Mouse (Mus musculus): ENCODE results near the gene Alyref. TPM values are rescaled to one million over a fixed set of nuclear protein-coding genes. Genes with fewer than 3 reads are reported as not detected.
A peak's percentile ranks its signal among the peaks of the same experiment; 100 is the strongest.

The Alyref gene
- polyA plus RNA-seq, 1 experiment: not detected

DNA sequence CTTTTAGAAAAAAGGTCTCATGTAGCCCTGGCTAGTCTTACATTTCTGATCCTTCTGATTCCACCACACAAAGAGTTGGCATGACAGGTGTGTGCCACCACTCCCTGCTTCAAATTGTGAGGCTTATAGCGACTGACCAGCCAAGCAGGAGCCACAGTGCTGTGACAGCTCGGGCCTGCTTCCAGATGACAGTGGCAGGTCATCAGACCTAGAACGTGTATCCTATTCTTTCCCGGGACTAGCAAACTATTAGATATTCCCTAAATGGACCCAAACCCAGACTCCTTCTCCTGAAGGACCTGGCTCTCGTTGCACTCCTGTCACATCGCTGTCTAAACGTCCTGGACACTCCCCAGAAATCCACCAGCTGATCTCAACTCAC lies 49.4 kb downstream of the Alyref start:
- Histone ChIP-seq H3K4me1 (ENCODE audit: control insufficient read depth, insufficient read depth, low read length) (peaks cover 22% of the 10 kb centered on the region), H3K4me3 (ENCODE audit: insufficient read depth, low read depth, low read length) (peak overlapping the region; percentile 86), H3K27ac (ENCODE audit: insufficient read depth, low read depth, low read length) (no peak overlapping the region)
- 11% methylated on average over 7 of the region's 7 CpGs for WGBS
- no peak for TF ChIP-seq CTCF (IDR thresholded peaks at IDR 0.05; ENCODE audit: insufficient read depth, low read depth, low read length)
- no peak for TF ChIP-seq POLR2A (IDR thresholded peaks at IDR 0.05; ENCODE audit: insufficient read depth, low read depth, low read length)

DNA sequence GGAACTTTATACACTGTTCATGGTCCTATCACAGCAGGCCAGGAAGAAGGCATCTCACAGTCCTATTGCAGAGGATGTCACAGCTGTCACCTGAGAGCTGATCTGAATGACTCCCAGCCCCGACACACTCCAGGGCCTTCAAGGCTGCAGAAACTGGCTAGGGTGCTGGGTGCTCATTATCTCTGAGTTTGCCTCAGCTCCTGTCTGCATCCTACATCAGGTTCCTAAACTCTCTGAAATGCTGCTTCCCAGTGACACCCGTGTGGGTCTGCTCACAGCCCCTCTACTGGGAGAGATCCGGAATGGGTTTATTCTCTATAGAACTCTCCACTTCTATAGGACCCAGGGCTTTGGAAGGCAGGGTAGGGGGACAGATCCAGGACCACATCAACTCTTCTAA lies 50.0 kb downstream of the Alyref start:
- Histone ChIP-seq H3K4me3 (ENCODE audit: insufficient read depth, low read depth, low read length) (no peak overlapping the region), H3K27ac (ENCODE audit: insufficient read depth, low read depth, low read length) (no peak overlapping the region), H3K4me1 (ENCODE audit: control insufficient read depth, insufficient read depth, low read length) (peaks cover 22% of the 10 kb centered on the region)
- WGBS: 64% methylated on average over 3 of the region's 3 CpGs
- TF ChIP-seq POLR2A (IDR thresholded peaks at IDR 0.05; ENCODE audit: insufficient read depth, low read depth, low read length): no peak
- TF ChIP-seq CTCF (IDR thresholded peaks at IDR 0.05; ENCODE audit: insufficient read depth, low read depth, low read length): no peak

DNA sequence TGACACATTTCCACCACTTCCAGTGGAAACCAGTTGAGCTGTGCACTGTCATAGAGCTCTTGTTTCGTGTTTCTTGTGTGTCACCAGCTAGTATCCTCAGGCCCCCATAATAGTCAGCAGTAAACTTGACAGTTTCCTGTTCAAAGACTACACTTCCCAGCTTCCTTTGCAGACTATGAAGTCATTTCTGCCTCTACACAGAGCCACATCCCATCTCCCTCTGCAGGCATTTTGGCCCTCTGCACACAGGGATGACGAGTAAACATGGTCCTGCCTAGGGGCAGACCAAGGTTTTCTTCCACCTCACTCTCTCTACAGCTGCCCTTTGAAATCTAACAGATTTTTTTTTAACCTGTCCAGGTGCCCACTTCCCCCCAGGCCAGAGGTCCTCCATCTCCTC lies 50.7 kb downstream of the Alyref start:
- Histone ChIP-seq H3K4me1 (ENCODE audit: control insufficient read depth, insufficient read depth, low read length) (peaks cover 22% of the 10 kb centered on the region), H3K27ac (ENCODE audit: insufficient read depth, low read depth, low read length) (no peak overlapping the region), H3K4me3 (ENCODE audit: insufficient read depth, low read depth, low read length) (no peak overlapping the region)
- WGBS: 45% methylated on average over 2 of the region's 2 CpGs
- TF ChIP-seq CTCF (IDR thresholded peaks at IDR 0.05; ENCODE audit: insufficient read depth, low read depth, low read length) (no peak), POLR2A (IDR thresholded peaks at IDR 0.05; ENCODE audit: insufficient read depth, low read depth, low read length) (no peak)

DNA sequence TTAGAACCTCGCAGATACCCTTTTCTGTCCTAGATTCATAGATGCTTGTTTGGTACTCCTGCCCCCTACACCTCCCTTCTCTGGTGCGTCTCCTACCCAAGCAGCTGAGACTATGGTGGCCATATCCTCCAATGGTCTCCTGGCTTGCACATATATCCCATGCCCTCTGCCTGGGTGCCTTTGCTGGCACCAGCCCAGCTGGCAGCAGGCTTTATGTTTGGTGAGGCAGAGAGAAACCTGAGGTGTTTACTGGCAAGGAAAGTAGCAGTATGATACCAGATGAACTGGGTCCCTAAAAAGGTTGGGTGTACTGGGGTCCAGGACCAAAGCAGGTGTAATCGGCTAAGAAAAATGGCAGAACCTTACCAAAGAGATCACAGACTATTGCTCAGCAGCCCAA lies 52.2 kb downstream of the Alyref start:
- 86% methylated on average over 3 of the region's 3 CpGs for WGBS
- no peak overlapping the region for H3K27ac ChIP-seq (ENCODE audit: insufficient read depth, low read depth, low read length)
- peaks cover 22% of the 10 kb centered on the region for H3K4me1 ChIP-seq (ENCODE audit: control insufficient read depth, insufficient read depth, low read length)
- TF ChIP-seq CTCF (IDR thresholded peaks at IDR 0.05; ENCODE audit: insufficient read depth, low read depth, low read length) (no peak), POLR2A (IDR thresholded peaks at IDR 0.05; ENCODE audit: insufficient read depth, low read depth, low read length) (no peak)
- no peak overlapping the region for H3K4me3 ChIP-seq (ENCODE audit: insufficient read depth, low read depth, low read length)

DNA sequence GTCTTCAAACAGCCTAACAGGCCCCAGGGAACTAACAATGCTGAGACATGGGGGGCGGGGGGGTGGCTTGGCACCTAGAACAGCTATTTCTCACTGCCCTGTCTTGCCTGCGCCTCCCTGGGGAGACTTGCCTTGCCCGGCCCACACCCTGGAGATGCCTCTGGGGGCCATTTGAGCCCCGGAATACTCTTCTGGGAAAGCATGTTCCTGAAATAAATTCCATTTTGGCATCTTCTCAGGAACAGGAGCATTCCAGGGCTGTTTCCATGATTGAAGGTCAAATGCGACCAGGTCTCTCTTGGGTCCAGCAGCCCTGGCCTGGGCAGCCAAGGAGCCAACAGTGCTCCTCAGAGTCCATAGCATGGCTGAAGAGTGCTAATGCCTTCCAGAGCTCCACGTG lies 55.8 kb downstream of the Alyref start:
- peaks cover 16% of the 10 kb centered on the region for H3K4me1 ChIP-seq (ENCODE audit: control insufficient read depth, insufficient read depth, low read length)
- no peak overlapping the region for H3K27ac ChIP-seq (ENCODE audit: insufficient read depth, low read depth, low read length)
- TF ChIP-seq CTCF (IDR thresholded peaks at IDR 0.05; ENCODE audit: insufficient read depth, low read depth, low read length) (no peak), POLR2A (IDR thresholded peaks at IDR 0.05; ENCODE audit: insufficient read depth, low read depth, low read length) (no peak)
- H3K4me3 ChIP-seq (ENCODE audit: insufficient read depth, low read depth, low read length): no peak overlapping the region
- 84% methylated on average over 6 of the region's 6 CpGs for WGBS

Other genes with a start within 250 kb of the Alyref start
- 702 and 785 TPM in 2 replicates for gene Actg1, start 249.8 kb downstream of the Alyref start, polyA plus RNA-seq (2012; ENCODE audit: insufficient read depth, insufficient read length, low replicate concordance, missing spikeins)
- not detected in 2 replicates for gene Fscn2, start 236.8 kb downstream of the Alyref start, polyA plus RNA-seq (2012; ENCODE audit: insufficient read depth, insufficient read length, low replicate concordance, missing spikeins)
- not detected in 2 replicates for gene Faap100, start 219.6 kb downstream of the Alyref start, polyA plus RNA-seq (2012; ENCODE audit: insufficient read depth, insufficient read length, low replicate concordance, missing spikeins)
- not detected in 2 replicates for gene Nploc4, start 160.7 kb downstream of the Alyref start, polyA plus RNA-seq (2012; ENCODE audit: insufficient read depth, insufficient read length, low replicate concordance, missing spikeins)
- not detected in 2 replicates for gene Tspan10, start 155.7 kb downstream of the Alyref start, polyA plus RNA-seq (2012; ENCODE audit: insufficient read depth, insufficient read length, low replicate concordance, missing spikeins)
- gene Pde6g, start 144.9 kb downstream of the Alyref start, polyA plus RNA-seq (2012; ENCODE audit: insufficient read depth, insufficient read length, low replicate concordance, missing spikeins): not detected in 2 replicates
- not detected in 2 replicates for gene Oxld1, start 140.3 kb downstream of the Alyref start, polyA plus RNA-seq (2012; ENCODE audit: insufficient read depth, insufficient read length, low replicate concordance, missing spikeins)
- gene Ccdc137, start 140.2 kb downstream of the Alyref start, polyA plus RNA-seq (2012; ENCODE audit: insufficient read depth, insufficient read length, low replicate concordance, missing spikeins): not detected in 2 replicates
- gene Arl16, start 130.8 kb downstream of the Alyref start, polyA plus RNA-seq (2012; ENCODE audit: insufficient read depth, insufficient read length, low replicate concordance, missing spikeins): not detected in 2 replicates
- not detected in 2 replicates for gene Mrpl12, start 113.8 kb downstream of the Alyref start, polyA plus RNA-seq (2012; ENCODE audit: insufficient read depth, insufficient read length, low replicate concordance, missing spikeins)
- gene Slc25a10, start 106.5 kb downstream of the Alyref start, polyA plus RNA-seq (2012; ENCODE audit: insufficient read depth, insufficient read length, low replicate concordance, missing spikeins): not detected in 2 replicates
- not detected in 2 replicates for gene Gcgr, start 67.7 kb downstream of the Alyref start, polyA plus RNA-seq (2012; ENCODE audit: insufficient read depth, insufficient read length, low replicate concordance, missing spikeins)
- not detected in 2 replicates for gene Mcrip1, start 48.6 kb downstream of the Alyref start, polyA plus RNA-seq (2012; ENCODE audit: insufficient read depth, insufficient read length, low replicate concordance, missing spikeins)
- gene Ppp1r27, start 47.2 kb downstream of the Alyref start, polyA plus RNA-seq (2012; ENCODE audit: insufficient read depth, insufficient read length, low replicate concordance, missing spikeins): not detected in 2 replicates
- 309 TPM in 1 of 2 replicates, not detected in the other for gene P4hb, start 25.1 kb downstream of the Alyref start, polyA plus RNA-seq (2012; ENCODE audit: insufficient read depth, insufficient read length, low replicate concordance, missing spikeins)
- gene Arhgdia, start 16.7 kb downstream of the Alyref start, polyA plus RNA-seq (2012; ENCODE audit: insufficient read depth, insufficient read length, low replicate concordance, missing spikeins): 143 TPM in 1 of 2 replicates, not detected in the other
- not detected in 2 replicates for gene Anapc11, start 56 bp upstream of the Alyref start, polyA plus RNA-seq (2012; ENCODE audit: insufficient read depth, insufficient read length, low replicate concordance, missing spikeins)
- gene Npb, start 10.1 kb upstream of the Alyref start, polyA plus RNA-seq (2012; ENCODE audit: insufficient read depth, insufficient read length, low replicate concordance, missing spikeins): not detected in 2 replicates
- gene Pcyt2, start 19.6 kb upstream of the Alyref start, polyA plus RNA-seq (2012; ENCODE audit: insufficient read depth, insufficient read length, low replicate concordance, missing spikeins): not detected in 2 replicates
- not detected in 2 replicates for gene Sirt7, start 26.9 kb upstream of the Alyref start, polyA plus RNA-seq (2012; ENCODE audit: insufficient read depth, insufficient read length, low replicate concordance, missing spikeins)
- gene Mafg, start 35.2 kb upstream of the Alyref start, polyA plus RNA-seq (2012; ENCODE audit: insufficient read depth, insufficient read length, low replicate concordance, missing spikeins): 234 TPM in 1 of 2 replicates, not detected in the other
- not detected in 2 replicates for gene Pycr1, start 45.4 kb upstream of the Alyref start, polyA plus RNA-seq (2012; ENCODE audit: insufficient read depth, insufficient read length, low replicate concordance, missing spikeins)
- not detected in 2 replicates for gene Myadml2, start 49.8 kb upstream of the Alyref start, polyA plus RNA-seq (2012; ENCODE audit: insufficient read depth, insufficient read length, low replicate concordance, missing spikeins)
- gene Notum, start 62.8 kb upstream of the Alyref start, polyA plus RNA-seq (2012; ENCODE audit: insufficient read depth, insufficient read length, low replicate concordance, missing spikeins): not detected in 2 replicates
- not detected in 2 replicates for gene Aspscr1, start 74.6 kb upstream of the Alyref start, polyA plus RNA-seq (2012; ENCODE audit: insufficient read depth, insufficient read length, low replicate concordance, missing spikeins)
- gene Cenpx, start 115.4 kb upstream of the Alyref start, polyA plus RNA-seq (2012; ENCODE audit: insufficient read depth, insufficient read length, low replicate concordance, missing spikeins): not detected in 2 replicates
- gene Lrrc45, start 115.6 kb upstream of the Alyref start, polyA plus RNA-seq (2012; ENCODE audit: insufficient read depth, insufficient read length, low replicate concordance, missing spikeins): not detected in 2 replicates
- gene Rac3, start 123.1 kb upstream of the Alyref start, polyA plus RNA-seq (2012; ENCODE audit: insufficient read depth, insufficient read length, low replicate concordance, missing spikeins): not detected in 2 replicates
- not detected in 2 replicates for gene Dcxr, start 128.9 kb upstream of the Alyref start, polyA plus RNA-seq (2012; ENCODE audit: insufficient read depth, insufficient read length, low replicate concordance, missing spikeins)
- gene Cbr2, start 133.7 kb upstream of the Alyref start, polyA plus RNA-seq (2012; ENCODE audit: insufficient read depth, insufficient read length, low replicate concordance, missing spikeins): not detected in 2 replicates
- gene Hmga1b, start 164.4 kb upstream of the Alyref start, polyA plus RNA-seq (2012; ENCODE audit: insufficient read depth, insufficient read length, low replicate concordance, missing spikeins): not detected in 2 replicates
- not detected in 2 replicates for gene Rfng, start 185.8 kb upstream of the Alyref start, polyA plus RNA-seq (2012; ENCODE audit: insufficient read depth, insufficient read length, low replicate concordance, missing spikeins)
- not detected in 2 replicates for gene Gps1, start 185.9 kb upstream of the Alyref start, polyA plus RNA-seq (2012; ENCODE audit: insufficient read depth, insufficient read length, low replicate concordance, missing spikeins)
- gene Dus1l, start 198.0 kb upstream of the Alyref start, polyA plus RNA-seq (2012; ENCODE audit: insufficient read depth, insufficient read length, low replicate concordance, missing spikeins): not detected in 2 replicates
- not detected in 2 replicates for gene Fasn, start 226.2 kb upstream of the Alyref start, polyA plus RNA-seq (2012; ENCODE audit: insufficient read depth, insufficient read length, low replicate concordance, missing spikeins)

Measured in olfactory bulb, adult 2 months (tissue).